Mouse (Mus musculus): ENCODE measurements around the gene Grik3. TPM values are rescaled to one million over a fixed set of nuclear protein-coding genes. Genes with fewer than 3 reads are reported as not detected.

Gene Grik3
- polyA plus RNA-seq, 1 experiment from 2014 or later = not detected

- Histone ChIP-seq H3K4me1 (replicated peaks) (no peaks in the 10 kb centered on the region), H3K9me3 (replicated peaks) (no peaks in the 10 kb centered on the region), H3K27ac (replicated peaks) (no peak overlapping the region), H3K27me3 (no peaks in the 10 kb centered on the region), H3K9ac (no peak overlapping the region), H3K4me3 (replicated peaks) (no peak overlapping the region), H3K36me3 (replicated peaks) (no peaks in the 10 kb centered on the region), H3K4me2 (no peak overlapping the region)
- WGBS (ENCODE audit: insufficient replicate concordance) = 56% methylated on average over 8 of the region's 8 CpGs
- ATAC-seq (ENCODE audit: insufficient read depth) = no peak
Measured at GRCm38 (mm10) chr4:125658376-125658775, 167.9 kb downstream of the Grik3 start.

- no peaks in the 10 kb centered on the region for H3K4me1 ChIP-seq (replicated peaks)
- H3K9me3 ChIP-seq (replicated peaks) = no peaks in the 10 kb centered on the region
- no peak overlapping the region for H3K4me2 ChIP-seq
- H3K9ac ChIP-seq = no peak overlapping the region
- ATAC-seq (ENCODE audit: insufficient read depth) = no peak
- 55% methylated on average over 6 of the region's 6 CpGs for WGBS (ENCODE audit: insufficient replicate concordance)
- H3K36me3 ChIP-seq (replicated peaks) = no peaks in the 10 kb centered on the region
- no peak overlapping the region for H3K27ac ChIP-seq (replicated peaks)
- no peak overlapping the region for H3K4me3 ChIP-seq (replicated peaks)
- no peaks in the 10 kb centered on the region for H3K27me3 ChIP-seq
Measured at GRCm38 (mm10) chr4:125661982-125662381, 171.5 kb downstream of the Grik3 start.

DNA sequence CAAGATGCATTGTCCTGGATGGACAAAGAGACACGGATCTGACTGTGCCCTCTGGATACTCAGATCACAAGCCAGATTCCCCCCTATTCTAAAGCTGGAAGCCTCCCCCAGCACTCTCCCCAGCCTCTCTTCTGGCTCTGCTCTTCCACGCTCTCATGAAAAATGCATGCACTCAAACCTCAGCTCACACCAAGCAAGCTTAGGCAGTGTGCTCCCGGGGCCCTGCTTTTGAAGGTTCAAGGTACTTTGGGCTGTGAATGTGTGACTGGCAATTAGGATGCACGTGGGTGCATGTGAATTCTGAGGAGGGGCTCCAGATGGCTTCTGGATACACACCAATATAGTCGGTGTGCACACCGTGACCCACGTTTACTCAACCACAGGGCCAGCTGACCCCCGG is 172.8 kb downstream of the Grik3 start:
- Histone ChIP-seq H3K4me1 (replicated peaks) (no peaks in the 10 kb centered on the region), H3K4me3 (replicated peaks) (no peak overlapping the region), H3K9me3 (replicated peaks) (no peaks in the 10 kb centered on the region), H3K36me3 (replicated peaks) (no peaks in the 10 kb centered on the region), H3K9ac (no peak overlapping the region), H3K27ac (replicated peaks) (no peak overlapping the region), H3K27me3 (no peaks in the 10 kb centered on the region), H3K4me2 (no peak overlapping the region)
- no peak for ATAC-seq (ENCODE audit: insufficient read depth)
- 65% methylated on average over 8 of the region's 8 CpGs for WGBS (ENCODE audit: insufficient replicate concordance)

DNA sequence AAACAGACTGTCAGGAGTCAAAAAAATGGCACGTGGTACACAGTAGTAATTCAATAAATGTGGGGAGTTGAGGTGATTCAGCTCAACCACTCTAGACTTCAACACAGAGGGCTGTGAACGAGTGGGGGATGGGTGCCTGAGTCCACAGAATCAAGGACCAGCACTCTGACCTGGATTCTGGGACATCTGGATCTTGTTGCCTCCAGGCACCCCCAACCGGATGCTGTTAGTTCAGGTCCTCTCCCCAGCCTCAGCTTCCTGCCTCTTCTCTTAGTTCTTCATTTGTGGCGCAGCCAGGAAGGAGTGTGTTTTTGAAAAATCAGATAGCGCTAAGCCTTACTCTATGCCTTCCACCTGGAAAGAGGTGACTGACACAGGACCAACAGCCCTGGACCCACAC is 175.5 kb downstream of the Grik3 start:
- no peaks in the 10 kb centered on the region for H3K36me3 ChIP-seq (replicated peaks)
- H3K9ac ChIP-seq = no peak overlapping the region
- H3K27me3 ChIP-seq = no peaks in the 10 kb centered on the region
- 28% methylated on average over 5 of the region's 5 CpGs for WGBS (ENCODE audit: insufficient replicate concordance)
- no peak overlapping the region for H3K4me3 ChIP-seq (replicated peaks)
- no peaks in the 10 kb centered on the region for H3K9me3 ChIP-seq (replicated peaks)
- H3K27ac ChIP-seq (replicated peaks) = no peak overlapping the region
- no peaks in the 10 kb centered on the region for H3K4me1 ChIP-seq (replicated peaks)
- H3K4me2 ChIP-seq = no peak overlapping the region
- no peak for ATAC-seq (ENCODE audit: insufficient read depth)

DNA sequence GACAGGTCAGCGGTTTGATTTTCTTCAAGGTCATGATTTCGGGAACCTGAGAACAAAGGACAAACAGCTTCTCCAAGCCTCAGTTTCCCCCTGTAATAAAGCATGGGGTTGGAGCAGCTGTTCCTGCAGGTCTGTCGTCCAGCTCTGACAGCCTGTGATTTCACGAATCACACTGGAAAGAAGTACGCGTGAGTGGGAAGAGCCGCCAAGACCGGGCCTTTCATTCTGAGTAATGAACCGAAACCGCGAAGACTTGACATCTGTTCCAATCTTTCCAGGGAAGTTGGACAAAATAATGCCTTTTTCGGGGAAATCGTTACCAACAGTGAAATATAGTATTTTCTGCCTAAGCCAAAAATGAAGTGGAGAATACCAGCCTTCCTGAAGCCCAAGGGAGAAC is 191.5 kb downstream of the Grik3 start:
- no peaks in the 10 kb centered on the region for H3K4me1 ChIP-seq (replicated peaks)
- no peak overlapping the region for H3K4me3 ChIP-seq (replicated peaks)
- ATAC-seq (ENCODE audit: insufficient read depth) = no peak
- no peak overlapping the region for H3K9ac ChIP-seq
- no peaks in the 10 kb centered on the region for H3K27me3 ChIP-seq
- H3K27ac ChIP-seq (replicated peaks) = no peak overlapping the region
- WGBS (ENCODE audit: insufficient replicate concordance) = 75% methylated on average over 13 of the region's 13 CpGs
- H3K4me2 ChIP-seq = no peak overlapping the region
- H3K36me3 ChIP-seq (replicated peaks) = no peaks in the 10 kb centered on the region
- H3K9me3 ChIP-seq (replicated peaks) = no peaks in the 10 kb centered on the region

- Histone ChIP-seq H3K27ac (replicated peaks) (no peak overlapping the region), H3K27me3 (no peaks in the 10 kb centered on the region), H3K4me1 (replicated peaks) (no peaks in the 10 kb centered on the region), H3K9me3 (replicated peaks) (no peaks in the 10 kb centered on the region), H3K36me3 (replicated peaks) (no peaks in the 10 kb centered on the region), H3K9ac (no peak overlapping the region), H3K4me3 (replicated peaks) (no peak overlapping the region), H3K4me2 (no peak overlapping the region)
- ATAC-seq (ENCODE audit: insufficient read depth) = no peak
- 27% methylated on average over 8 of the region's 8 CpGs for WGBS (ENCODE audit: insufficient replicate concordance)
Measured at GRCm38 (mm10) chr4:125687078-125687477, 196.6 kb downstream of the Grik3 start.

GRCm38 (mm10) chr4:125695431-125695830 is 204.9 kb downstream of the Grik3 start:
- peaks cover 7% of the 10 kb centered on the region; the same call in 1 of the 2 replicates for H3K27me3 ChIP-seq
- H3K9ac ChIP-seq = no peak overlapping the region
- H3K4me3 ChIP-seq (replicated peaks) = no peak overlapping the region
- H3K4me2 ChIP-seq = no peak overlapping the region
- H3K36me3 ChIP-seq (replicated peaks) = no peaks in the 10 kb centered on the region
- no peaks in the 10 kb centered on the region for H3K4me1 ChIP-seq (replicated peaks)
- H3K27ac ChIP-seq (replicated peaks) = no peak overlapping the region
- no peaks in the 10 kb centered on the region for H3K9me3 ChIP-seq (replicated peaks)
- ATAC-seq (ENCODE audit: insufficient read depth) = no peak
- 53% methylated on average over 6 of the region's 6 CpGs for WGBS (ENCODE audit: insufficient replicate concordance)

- H3K9me3 ChIP-seq (replicated peaks) = no peaks in the 10 kb centered on the region
- 19% methylated on average over 18 of the region's 18 CpGs for WGBS (ENCODE audit: insufficient replicate concordance)
- H3K4me3 ChIP-seq (replicated peaks) = no peak overlapping the region
- H3K4me2 ChIP-seq = no peak overlapping the region
- H3K36me3 ChIP-seq (replicated peaks) = no peaks in the 10 kb centered on the region
- no peaks in the 10 kb centered on the region for H3K4me1 ChIP-seq (replicated peaks)
- H3K27me3 ChIP-seq = peaks cover 7% of the 10 kb centered on the region; the same call in 1 of the 2 replicates
- no peak for ATAC-seq (ENCODE audit: insufficient read depth)
- no peak overlapping the region for H3K27ac ChIP-seq (replicated peaks)
- no peak overlapping the region for H3K9ac ChIP-seq
Measured at GRCm38 (mm10) chr4:125696182-125696939, 205.9 kb downstream of the Grik3 start.

DNA sequence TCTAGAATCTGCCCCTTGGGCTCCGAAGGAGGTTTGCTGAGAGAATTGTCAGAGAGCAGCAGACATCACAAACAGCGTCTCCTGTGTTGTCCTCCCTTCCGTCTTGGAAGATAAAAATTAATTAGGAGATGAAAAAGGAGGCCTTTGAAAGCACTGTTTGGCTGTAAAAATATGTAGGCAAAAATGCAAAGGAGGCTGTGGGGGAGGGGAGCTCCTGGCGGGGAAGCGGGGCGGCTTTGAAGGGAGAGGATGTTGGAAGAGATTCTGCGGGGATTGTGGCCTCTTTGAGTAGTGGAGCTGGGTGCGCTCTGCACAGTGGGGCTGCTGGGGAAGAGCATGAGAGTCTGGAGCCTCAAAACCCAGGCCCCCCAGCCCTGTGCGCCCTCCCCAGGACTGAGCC is 207.1 kb downstream of the Grik3 start:
- Histone ChIP-seq H3K36me3 (replicated peaks) (no peaks in the 10 kb centered on the region), H3K4me1 (replicated peaks) (no peaks in the 10 kb centered on the region), H3K4me2 (no peak overlapping the region), H3K9me3 (replicated peaks) (no peaks in the 10 kb centered on the region), H3K27me3 (peaks cover 7% of the 10 kb centered on the region; the same call in 1 of the 2 replicates), H3K4me3 (replicated peaks) (no peak overlapping the region), H3K9ac (no peak overlapping the region), H3K27ac (replicated peaks) (no peak overlapping the region)
- no peak for ATAC-seq (ENCODE audit: insufficient read depth)
- WGBS (ENCODE audit: insufficient replicate concordance) = 24% methylated on average over 9 of the region's 9 CpGs

DNA sequence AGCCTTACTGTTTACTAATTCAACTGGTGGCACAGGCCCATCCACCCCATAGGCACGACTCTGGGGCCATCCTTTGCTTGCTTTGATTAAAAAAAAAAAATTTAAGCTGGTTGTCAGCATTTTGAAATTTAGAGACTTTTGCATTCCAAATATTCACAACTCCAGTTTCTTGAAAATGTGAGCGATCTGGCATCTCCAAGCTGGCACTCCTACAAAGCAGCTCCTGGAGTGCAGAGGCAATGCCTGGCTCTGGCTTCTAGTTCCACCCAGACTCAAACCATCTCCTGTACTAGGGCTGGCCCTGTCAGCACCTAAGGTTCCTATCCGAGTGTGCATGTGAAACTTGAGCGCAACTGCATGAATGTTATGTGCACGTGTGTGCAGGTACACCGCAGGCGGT is 208.6 kb downstream of the Grik3 start:
- no peak overlapping the region for H3K4me3 ChIP-seq (replicated peaks)
- H3K4me1 ChIP-seq (replicated peaks) = no peaks in the 10 kb centered on the region
- no peaks in the 10 kb centered on the region for H3K9me3 ChIP-seq (replicated peaks)
- WGBS (ENCODE audit: insufficient replicate concordance) = 55% methylated on average over 7 of the region's 7 CpGs
- ATAC-seq (ENCODE audit: insufficient read depth) = no peak
- no peaks in the 10 kb centered on the region for H3K36me3 ChIP-seq (replicated peaks)
- peaks cover 7% of the 10 kb centered on the region; the same call in 1 of the 2 replicates for H3K27me3 ChIP-seq
- H3K27ac ChIP-seq (replicated peaks) = no peak overlapping the region
- H3K9ac ChIP-seq = no peak overlapping the region
- no peak overlapping the region for H3K4me2 ChIP-seq

GRCm38 (mm10) chr4:125700331-125700730 is 209.8 kb downstream of the Grik3 start:
- H3K4me2 ChIP-seq = no peak overlapping the region
- H3K4me1 ChIP-seq (replicated peaks) = no peaks in the 10 kb centered on the region
- H3K27ac ChIP-seq (replicated peaks) = no peak overlapping the region
- WGBS (ENCODE audit: insufficient replicate concordance) = 48% methylated on average over 8 of the region's 8 CpGs
- no peak for ATAC-seq (ENCODE audit: insufficient read depth)
- no peaks in the 10 kb centered on the region for H3K36me3 ChIP-seq (replicated peaks)
- H3K9ac ChIP-seq = no peak overlapping the region
- peaks cover 7% of the 10 kb centered on the region; the same call in 1 of the 2 replicates for H3K27me3 ChIP-seq
- no peak overlapping the region for H3K4me3 ChIP-seq (replicated peaks)
- H3K9me3 ChIP-seq (replicated peaks) = no peaks in the 10 kb centered on the region
